Mouse (Mus musculus) E14TG2a.4 (cell line): ENCODE results near the gene 4930455H04Rik.

ENCODE experiments used
- H3K27me3 ChIP-seq: 2 replicates; pipeline ENCODE4 v1.6.1; 2014; ENCODE audit warnings: low read length, control low read depth; ENCODE audit not compliant: insufficient read depth
- H3K36me3 ChIP-seq: 2 replicates; pipeline ENCODE4 v1.6.1; 2014; ENCODE audit warnings: low read length, control low read depth; ENCODE audit not compliant: insufficient read depth
- H3K4me1 ChIP-seq: replicated peaks from 2 replicates; pipeline ENCODE4 v1.6.1; 2014; ENCODE audit warnings: low read depth, low read length, control low read depth
- H3K4me3 ChIP-seq: replicated peaks from 2 replicates; pipeline ENCODE4 v1.5.1; 2014; ENCODE audit warnings: mild to moderate bottlenecking, low read length
- H3K9me3 ChIP-seq: 2 replicates; pipeline ENCODE4 v1.6.1; 2014; ENCODE audit warnings: low read length, control low read depth
- CTCF ChIP-seq: conservative IDR thresholded peaks from 2 replicates; pipeline ENCODE4 v1.5.1; 2014; ENCODE audit warnings: low read length
- NANOG ChIP-seq: IDR thresholded peaks from 2 replicates; pipeline ENCODE4 v1.6.1; 2014; ENCODE audit warnings: borderline replicate concordance, low read length, mixed read lengths
- POU5F1 ChIP-seq: IDR thresholded peaks from 2 replicates; pipeline ENCODE4 v1.6.1; 2014; ENCODE audit warnings: low read length, borderline replicate concordance

4930455H04Rik gene

GRCm38 (mm10) chr3:117001686-117002485 lies 33.8 kb downstream of the 4930455H04Rik start:
- Histone ChIP-seq H3K4me3 (no peak overlapping the region), H3K9me3 (no peaks in the 10 kb centered on the region), H3K36me3 (no peaks in the 10 kb centered on the region), H3K27me3 (no peaks in the 10 kb centered on the region), H3K4me1 (peaks cover 22% of the 10 kb centered on the region)
- TF ChIP-seq CTCF = no peak
- TF ChIP-seq NANOG = no peak
- no peak for TF ChIP-seq POU5F1

GRCm38 (mm10) chr3:117003379-117003778 lies 35.3 kb downstream of the 4930455H04Rik start:
- peaks cover 22% of the 10 kb centered on the region for H3K4me1 ChIP-seq
- H3K27me3 ChIP-seq = no peaks in the 10 kb centered on the region
- no peaks in the 10 kb centered on the region for H3K36me3 ChIP-seq
- no peak overlapping the region for H3K4me3 ChIP-seq
- TF ChIP-seq CTCF (no peak), POU5F1 (no peak), NANOG (no peak)
- H3K9me3 ChIP-seq = no peaks in the 10 kb centered on the region

- Histone ChIP-seq H3K27me3 (no peaks in the 10 kb centered on the region), H3K9me3 (no peaks in the 10 kb centered on the region), H3K4me1 (peaks cover 22% of the 10 kb centered on the region), H3K36me3 (no peaks in the 10 kb centered on the region), H3K4me3 (no peak overlapping the region)
- TF ChIP-seq POU5F1 (no peak), NANOG (no peak), CTCF (no peak)
Observed at GRCm38 (mm10) chr3:117006636-117007035, 38.6 kb downstream of the 4930455H04Rik start.

GRCm38 (mm10) chr3:117007340-117007739 lies 39.3 kb downstream of the 4930455H04Rik start:
- Histone ChIP-seq H3K4me1 (peaks cover 18% of the 10 kb centered on the region), H3K4me3 (no peak overlapping the region), H3K9me3 (no peaks in the 10 kb centered on the region), H3K27me3 (no peaks in the 10 kb centered on the region), H3K36me3 (no peaks in the 10 kb centered on the region)
- TF ChIP-seq NANOG (no peak), CTCF (no peak), POU5F1 (no peak)

GRCm38 (mm10) chr3:117010182-117010581 lies 42.1 kb downstream of the 4930455H04Rik start:
- TF ChIP-seq POU5F1 (no peak), NANOG (no peak), CTCF (no peak)
- no peak overlapping the region for H3K4me3 ChIP-seq
- no peaks in the 10 kb centered on the region for H3K36me3 ChIP-seq
- no peaks in the 10 kb centered on the region for H3K27me3 ChIP-seq
- no peaks in the 10 kb centered on the region for H3K9me3 ChIP-seq
- H3K4me1 ChIP-seq = no peaks in the 10 kb centered on the region

GRCm38 (mm10) chr3:117020319-117020718 lies 52.3 kb downstream of the 4930455H04Rik start:
- Histone ChIP-seq H3K36me3 (no peaks in the 10 kb centered on the region), H3K4me1 (no peaks in the 10 kb centered on the region), H3K27me3 (no peaks in the 10 kb centered on the region), H3K9me3 (0 out of 2 replicates have a peak, but pooled peaks cover 2% of the 10 kb centered on the region), H3K4me3 (no peak overlapping the region)
- TF ChIP-seq CTCF = no peak
- TF ChIP-seq NANOG = no peak
- TF ChIP-seq POU5F1 = no peak

- Histone ChIP-seq H3K4me1 (no peaks in the 10 kb centered on the region), H3K27me3 (no peaks in the 10 kb centered on the region), H3K36me3 (no peaks in the 10 kb centered on the region), H3K9me3 (0 out of 2 replicates have a peak, but pooled peaks cover 2% of the 10 kb centered on the region), H3K4me3 (no peak overlapping the region)
- TF ChIP-seq POU5F1 (no peak), NANOG (no peak), CTCF (no peak)
Observed at GRCm38 (mm10) chr3:117021907-117022306, 53.8 kb downstream of the 4930455H04Rik start.

- Histone ChIP-seq H3K9me3 (no peaks in the 10 kb centered on the region), H3K4me3 (no peak overlapping the region), H3K4me1 (no peaks in the 10 kb centered on the region), H3K36me3 (no peaks in the 10 kb centered on the region), H3K27me3 (no peaks in the 10 kb centered on the region)
- no peak for TF ChIP-seq NANOG
- TF ChIP-seq POU5F1 = no peak
- TF ChIP-seq CTCF = no peak
Observed at GRCm38 (mm10) chr3:117024111-117024510, 56.0 kb downstream of the 4930455H04Rik start.

- no peaks in the 10 kb centered on the region for H3K27me3 ChIP-seq
- no peaks in the 10 kb centered on the region for H3K4me1 ChIP-seq
- H3K9me3 ChIP-seq = no peaks in the 10 kb centered on the region
- H3K36me3 ChIP-seq = no peaks in the 10 kb centered on the region
- no peak overlapping the region for H3K4me3 ChIP-seq
- TF ChIP-seq NANOG (no peak), POU5F1 (no peak), CTCF (no peak)
Observed at GRCm38 (mm10) chr3:117024557-117024956, 56.5 kb downstream of the 4930455H04Rik start.
